Mouse (Mus musculus) ovary, postnatal 10 days (tissue): Measurements from ENCODE around the gene Kcmf1.
"Not testable (repeated sequence)": the region's sequence is repeated elsewhere in the genome, so short reads cannot be mapped to it uniquely, and the experiment has no call there.

Source experiments
- DNase-seq: peaks from one replicate; pipeline ENCODE4 v3.0.0; 2022; ENCODE audit warnings: low spot score

Gene Kcmf1

GRCm38 (mm10) chr6:72898244-72899200, 1.3 kb downstream of the Kcmf1 start:
- peak; percentile 48 for DNase-seq

GRCm38 (mm10) chr6:72895000-72895399, 4.8 kb downstream of the Kcmf1 start:
- DNase-seq: no peak

- DNase-seq: no peak
Observed at GRCm38 (mm10) chr6:72891238-72891637, 8.5 kb downstream of the Kcmf1 start.

- DNase-seq: no peak
Observed at GRCm38 (mm10) chr6:72888655-72889054, 11.1 kb downstream of the Kcmf1 start.

- no peak for DNase-seq
Observed at GRCm38 (mm10) chr6:72885268-72885667, 14.5 kb downstream of the Kcmf1 start.

GRCm38 (mm10) chr6:72884767-72885166, 15.0 kb downstream of the Kcmf1 start:
- DNase-seq: no peak

- no peak for DNase-seq
Observed at GRCm38 (mm10) chr6:72882661-72883458, 16.9 kb downstream of the Kcmf1 start.

- DNase-seq: no peak
Observed at GRCm38 (mm10) chr6:72882222-72882621, 17.6 kb downstream of the Kcmf1 start.

- no peak for DNase-seq
Observed at GRCm38 (mm10) chr6:72881619-72881979, 18.2 kb downstream of the Kcmf1 start.

- no peak for DNase-seq
Observed at GRCm38 (mm10) chr6:72880913-72881618, 18.7 kb downstream of the Kcmf1 start.

GRCm38 (mm10) chr6:72876629-72877028, 23.1 kb downstream of the Kcmf1 start:
- DNase-seq: no peak

GRCm38 (mm10) chr6:72873338-72873737, 26.4 kb downstream of the Kcmf1 start:
- DNase-seq: no peak

- no peak for DNase-seq
Observed at GRCm38 (mm10) chr6:72872276-72872675, 27.5 kb downstream of the Kcmf1 start.

GRCm38 (mm10) chr6:72869601-72870000, 30.2 kb downstream of the Kcmf1 start:
- no peak for DNase-seq

- no peak for DNase-seq
Observed at GRCm38 (mm10) chr6:72868688-72869087, 31.1 kb downstream of the Kcmf1 start.

- DNase-seq: no peak
Observed at GRCm38 (mm10) chr6:72867746-72868145, 32.0 kb downstream of the Kcmf1 start.

- DNase-seq: no peak
Observed at GRCm38 (mm10) chr6:72866232-72866631, 33.5 kb downstream of the Kcmf1 start.

GRCm38 (mm10) chr6:72862686-72863085, 37.1 kb downstream of the Kcmf1 start:
- DNase-seq: not testable (repeated sequence)

GRCm38 (mm10) chr6:72854256-72854655, 45.5 kb downstream of the Kcmf1 start:
- no peak for DNase-seq

GRCm38 (mm10) chr6:72852180-72852579, 47.6 kb downstream of the Kcmf1 start:
- no peak for DNase-seq

- no peak for DNase-seq
Observed at GRCm38 (mm10) chr6:72851633-72852032, 48.1 kb downstream of the Kcmf1 start.

GRCm38 (mm10) chr6:72841986-72842502, 57.7 kb downstream of the Kcmf1 start:
- DNase-seq: no peak
